Mouse (Mus musculus) lung, postnatal 14 days (tissue): ENCODE data around the gene Tspo2.
A peak's percentile ranks its signal among the peaks of the same experiment; 100 is the strongest.

Source experiments
- DNase-seq: peaks from one replicate; pipeline ENCODE4 v3.0.0; 2021

Tspo2 gene

GRCm38 (mm10) chr17:48450666-48451352 is 513 bp downstream of the Tspo2 start:
- no peak for DNase-seq

GRCm38 (mm10) chr17:48447675-48448074 is 3.6 kb downstream of the Tspo2 start:
- no peak for DNase-seq

DNA sequence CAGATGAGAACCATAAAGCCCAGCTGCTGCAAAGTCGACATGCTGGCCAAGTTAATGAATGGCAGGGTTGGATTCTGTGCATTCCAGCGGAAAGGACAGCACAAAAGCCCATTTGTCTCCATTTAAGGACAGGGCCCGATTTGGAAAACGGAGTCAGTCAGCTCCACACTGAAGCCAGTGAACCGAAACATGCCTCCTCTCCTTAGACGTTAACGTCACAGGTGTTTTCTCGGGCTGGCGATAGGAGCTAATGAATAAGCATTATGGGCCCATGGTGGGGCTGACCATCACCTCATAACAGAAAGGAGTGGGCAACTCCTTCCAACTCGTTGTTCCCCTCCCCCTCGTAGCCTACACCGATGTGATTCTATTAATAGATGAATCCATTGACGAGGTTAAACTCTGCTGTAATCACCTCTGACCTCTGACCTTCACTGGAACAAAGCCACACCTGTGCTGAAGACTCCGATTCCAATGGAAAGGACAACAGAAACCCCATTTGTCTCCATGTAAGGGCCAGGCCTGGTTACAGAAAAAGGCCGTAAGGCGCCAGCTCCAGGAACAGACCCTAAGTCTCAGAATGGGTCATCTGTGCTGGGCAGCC is 7.7 kb downstream of the Tspo2 start:
- DNase-seq: no peak

DNA sequence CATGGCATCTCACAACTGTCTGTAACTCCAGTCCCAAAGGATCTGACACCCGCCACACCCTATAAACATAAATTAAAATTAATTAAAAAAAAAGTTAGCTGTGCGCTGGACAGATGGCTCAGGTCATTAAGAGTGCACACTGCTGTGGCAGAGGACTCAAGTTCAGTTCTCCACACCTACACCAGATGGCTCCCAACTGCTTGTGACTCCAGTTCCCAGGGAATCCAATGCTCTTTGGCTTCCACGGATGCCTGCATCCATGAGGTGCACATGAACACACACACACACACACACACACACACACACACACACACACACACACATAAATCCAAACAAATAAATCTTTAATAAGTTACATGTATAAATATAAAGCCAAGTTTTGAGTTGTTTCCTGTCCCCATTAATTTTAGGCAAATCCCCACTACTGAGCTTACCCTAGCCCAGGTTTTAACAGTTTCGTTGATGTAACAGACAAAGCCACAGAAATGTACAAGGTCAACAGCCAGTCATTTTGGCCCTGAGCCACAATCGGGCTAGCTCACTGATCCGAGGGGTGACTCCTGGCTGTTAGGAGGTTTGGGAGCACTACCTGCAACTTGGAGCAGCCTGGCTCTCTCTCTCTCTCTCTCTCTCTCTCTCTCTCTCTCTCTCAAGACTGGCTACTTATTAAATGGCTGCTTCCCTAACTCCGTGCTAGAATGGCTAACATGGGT is 8.4 kb downstream of the Tspo2 start:
- no peak for DNase-seq

GRCm38 (mm10) chr17:48437421-48437911 is 13.9 kb downstream of the Tspo2 start:
- DNase-seq: peak; percentile 17

DNA sequence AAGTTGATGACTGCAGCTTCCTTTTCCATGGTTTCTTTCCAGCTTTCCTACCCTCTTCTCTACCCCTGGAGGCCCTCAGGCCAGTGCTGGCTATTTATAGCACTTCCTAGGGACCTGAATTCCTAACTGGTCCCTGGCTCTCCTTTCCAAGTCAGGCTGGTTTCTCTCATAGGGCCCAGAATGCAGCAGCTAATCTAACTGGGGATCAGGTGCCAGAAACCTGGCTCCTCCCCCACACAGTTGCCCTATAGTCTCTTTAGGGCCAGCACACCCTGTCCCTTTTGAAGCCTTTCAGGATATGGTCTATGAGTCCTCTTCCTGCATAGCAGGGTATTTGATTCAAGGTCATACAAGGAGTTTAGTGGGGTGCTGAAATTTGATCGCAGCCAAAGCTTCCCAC is 14.8 kb downstream of the Tspo2 start:
- DNase-seq: no peak

DNA sequence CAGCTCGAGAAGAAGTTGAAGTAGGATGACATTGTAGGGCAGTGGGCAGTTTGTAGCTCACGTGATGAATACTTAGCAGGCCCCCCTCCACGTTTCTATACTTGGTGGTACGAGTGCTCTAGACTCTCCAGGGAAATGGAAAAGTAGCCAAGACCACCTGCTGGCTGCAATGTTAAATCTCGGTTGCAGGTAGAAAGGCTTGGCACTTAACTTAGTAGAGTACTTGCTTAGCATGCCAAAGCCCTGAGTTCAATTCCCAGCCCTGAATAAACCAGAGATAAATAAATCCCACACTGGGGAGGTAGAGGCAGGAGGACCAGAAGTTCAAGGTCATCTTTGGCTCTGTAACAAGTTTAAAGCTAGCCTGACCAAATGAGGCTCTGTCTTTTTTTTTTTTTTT is 16.8 kb downstream of the Tspo2 start:
- DNase-seq: no peak

DNA sequence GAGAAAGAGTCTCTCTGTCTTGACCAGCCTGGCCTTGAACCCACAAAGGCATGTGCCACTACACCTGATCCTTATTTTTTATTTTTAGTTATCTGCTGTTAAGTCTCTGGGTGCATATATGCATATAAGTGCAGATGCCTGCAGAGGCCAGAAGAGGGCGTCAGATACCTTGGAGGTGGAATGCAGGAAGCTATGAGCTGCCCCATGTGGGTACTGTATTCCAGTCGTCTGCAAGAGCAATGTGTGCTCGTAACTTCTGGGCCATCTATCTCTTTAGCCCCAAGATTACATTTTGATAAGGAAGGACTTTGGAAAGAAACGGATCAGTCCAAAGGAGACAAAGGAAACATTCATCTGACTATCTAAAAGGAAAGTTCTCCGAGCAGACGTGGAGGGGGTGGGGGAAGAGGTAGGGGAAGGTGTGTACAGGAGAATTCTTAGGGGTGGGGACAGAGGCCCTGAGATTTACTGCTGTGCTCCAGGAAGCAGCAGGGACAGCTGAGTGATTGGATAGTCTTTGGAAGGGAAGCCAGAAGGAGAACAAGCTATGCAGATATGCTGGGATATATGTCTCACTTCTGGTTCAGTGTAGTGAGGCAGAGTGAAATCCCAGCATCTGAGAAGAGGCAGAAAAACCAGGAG is 17.5 kb downstream of the Tspo2 start:
- no peak for DNase-seq

- DNase-seq: no peak
Measured at GRCm38 (mm10) chr17:48433006-48433655, 18.2 kb downstream of the Tspo2 start.

DNA sequence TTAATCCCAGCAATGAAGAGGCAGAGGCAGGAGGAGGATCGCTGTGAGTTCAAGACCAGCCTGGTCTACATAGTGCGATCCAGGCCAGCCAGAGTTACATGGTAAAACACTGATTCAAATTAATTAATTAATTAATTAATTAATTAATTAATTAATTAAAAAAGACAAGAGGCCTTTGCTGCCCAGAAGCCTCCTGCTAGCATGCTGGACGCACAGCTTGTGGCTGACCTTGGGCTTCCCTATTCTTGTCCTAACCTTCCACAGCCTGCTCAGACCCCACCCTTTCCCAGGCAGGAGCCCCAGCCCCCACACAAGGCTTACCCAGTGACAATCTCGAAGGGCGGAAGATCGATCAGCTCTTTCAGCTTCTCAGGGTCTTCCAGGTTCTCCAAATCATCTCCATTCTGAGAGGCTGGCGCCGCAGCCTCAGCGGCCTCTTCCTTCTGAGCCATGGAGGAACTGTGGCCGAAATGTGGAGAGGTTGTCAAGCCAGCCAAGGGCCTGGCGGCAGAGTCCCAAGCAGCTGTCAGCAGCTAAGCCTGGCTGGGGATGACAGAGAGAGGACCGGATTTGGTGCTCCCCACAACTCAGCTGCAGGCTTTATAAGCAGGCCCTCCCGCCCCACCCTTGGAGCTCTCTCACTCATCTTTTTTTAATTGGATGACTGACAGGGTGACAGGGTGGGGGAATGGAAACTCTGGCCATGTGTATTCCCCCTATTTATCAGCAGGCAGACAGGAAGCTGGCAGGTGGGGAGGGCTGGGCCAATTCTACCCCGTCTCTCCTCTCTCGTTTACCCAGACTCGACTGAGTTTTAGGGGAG is 19.0 kb downstream of the Tspo2 start, which contains the start of gene Apobec2:
TSS of gene Apobec2 (minus strand) at position 773 of the 823 bp plus-strand sequence.
- peak; percentile 12 for DNase-seq

DNA sequence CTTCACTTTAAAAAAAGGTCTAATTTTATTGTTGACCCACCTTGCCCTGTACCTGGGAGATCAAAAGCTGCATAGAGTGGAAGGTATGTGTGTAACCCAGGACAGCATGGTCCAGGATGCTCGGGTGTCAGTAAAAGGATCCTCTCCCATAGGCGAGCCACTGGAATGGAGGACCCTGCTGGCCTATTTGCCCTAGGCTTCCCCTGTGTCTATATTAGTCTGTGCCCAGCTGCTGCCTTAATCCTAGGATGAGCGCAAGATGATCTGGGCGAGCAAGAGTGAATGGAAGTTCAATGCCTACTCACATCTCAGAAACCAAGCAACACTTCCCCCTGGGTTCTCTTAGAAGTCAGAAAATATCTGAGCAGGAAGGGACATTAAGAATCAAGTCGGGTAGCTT is 20.3 kb downstream of the Tspo2 start:
- DNase-seq: no peak

GRCm38 (mm10) chr17:48430394-48430793 is 20.9 kb downstream of the Tspo2 start:
- peak; percentile 28 for DNase-seq

DNA sequence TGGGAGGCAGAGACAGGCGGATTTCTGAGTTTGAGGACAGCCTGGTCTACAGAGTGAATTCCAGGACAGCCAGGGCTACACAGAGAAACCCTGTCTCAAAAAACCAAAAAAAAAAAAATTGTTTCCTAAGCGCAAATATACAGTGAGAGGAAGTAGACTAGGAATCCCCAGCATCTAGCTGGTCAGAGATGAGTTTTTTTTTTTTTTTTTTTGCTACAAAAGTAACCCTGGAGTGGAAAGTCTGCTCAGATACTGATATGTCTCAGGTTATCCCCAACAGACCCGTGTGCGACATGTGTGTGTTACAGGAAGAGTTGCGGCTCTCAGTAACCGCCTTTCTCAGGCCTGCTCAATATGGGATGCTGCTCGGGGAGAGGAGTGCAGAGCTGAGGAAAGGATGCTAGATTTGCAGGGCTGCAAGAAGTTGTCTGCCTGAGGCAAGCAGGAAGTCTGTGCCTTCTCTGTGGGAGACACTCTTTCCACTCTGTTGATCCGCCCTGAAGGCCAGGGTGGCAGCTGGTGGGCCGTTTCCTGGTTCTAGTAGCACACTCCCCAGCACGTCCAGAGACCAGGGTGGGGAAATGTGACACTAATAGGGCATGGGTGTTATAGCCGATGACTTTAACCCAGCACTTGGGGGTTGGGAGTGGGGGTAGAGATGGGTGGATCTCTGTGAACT is 23.3 kb downstream of the Tspo2 start:
- DNase-seq: peak; percentile 22

DNA sequence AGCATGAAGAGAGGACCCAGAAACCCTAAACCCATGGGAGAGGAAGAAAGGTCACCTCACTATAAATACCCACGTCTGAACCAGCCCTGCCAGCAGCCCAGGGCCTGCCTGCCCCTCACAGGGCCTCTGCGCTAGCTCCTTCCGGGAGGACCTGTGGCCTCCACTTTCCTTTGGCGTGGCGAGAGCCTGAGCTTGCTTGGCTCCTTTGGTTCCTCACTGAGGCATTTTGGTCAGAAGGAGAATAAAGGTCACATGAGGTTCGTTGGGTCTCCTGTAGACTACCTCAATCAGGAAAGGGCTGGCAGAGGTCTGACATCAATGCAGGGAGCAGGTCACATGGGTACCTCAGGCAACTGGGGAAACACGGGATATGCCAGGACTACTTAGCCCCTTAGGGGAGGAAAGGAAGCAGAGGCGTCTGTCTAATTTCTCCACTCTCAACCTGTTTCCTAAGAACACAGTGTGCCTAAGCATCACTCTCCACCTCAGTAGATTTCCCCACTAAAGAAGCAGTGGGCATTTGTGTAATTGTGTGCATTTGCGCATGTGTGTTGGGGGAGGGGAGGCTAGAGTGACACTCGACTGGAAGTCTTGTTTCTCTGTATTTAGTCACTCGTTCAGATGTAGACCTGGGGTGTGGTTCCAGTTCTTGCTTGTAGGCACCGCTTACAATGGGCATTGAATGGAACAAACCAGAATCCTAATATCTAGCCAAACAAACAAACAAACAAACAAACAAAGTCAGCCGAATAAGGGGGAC is 24.2 kb downstream of the Tspo2 start:
- DNase-seq: no peak

DNA sequence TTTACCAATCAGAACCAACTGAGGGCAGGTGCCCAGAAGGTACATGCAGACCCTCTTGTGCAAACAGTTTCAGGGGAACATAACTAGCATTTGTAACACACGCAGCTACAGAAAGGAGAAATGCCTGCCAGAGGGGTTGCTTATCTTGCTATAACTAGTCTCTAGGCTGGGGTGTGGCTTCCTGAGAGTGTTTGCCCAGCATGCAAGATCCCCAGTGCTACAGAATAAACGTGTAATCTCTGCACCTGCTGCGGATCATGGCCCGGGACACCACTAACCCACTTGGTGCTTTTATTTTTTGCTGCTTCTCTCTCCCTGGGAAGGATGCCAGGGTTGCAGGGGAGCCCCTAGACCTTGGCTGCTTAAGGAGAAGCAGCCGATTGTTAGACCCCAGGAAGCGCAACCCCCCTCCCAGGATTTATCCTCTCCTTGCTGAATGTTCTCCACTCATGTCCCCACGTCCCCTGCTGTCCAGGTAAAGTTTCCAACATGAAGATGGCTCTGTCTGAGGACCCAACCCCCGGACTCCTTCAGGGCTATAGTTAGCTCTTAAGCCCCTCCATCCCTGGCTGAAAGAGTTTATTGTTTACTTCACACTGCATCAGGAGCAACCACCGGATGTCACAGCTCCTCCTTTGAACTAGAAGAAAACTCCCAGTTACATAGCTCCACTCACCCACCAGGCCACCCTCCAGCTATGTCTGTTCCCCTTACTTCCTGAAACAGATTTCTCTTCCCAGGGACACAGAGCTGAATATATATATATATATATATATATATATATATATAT is 25.3 kb downstream of the Tspo2 start:
- peak; percentile 26 for DNase-seq

- DNase-seq: no peak
Measured at GRCm38 (mm10) chr17:48424237-48424636, 27.1 kb downstream of the Tspo2 start.

GRCm38 (mm10) chr17:48419571-48419970 is 31.8 kb downstream of the Tspo2 start:
- DNase-seq: no peak

DNA sequence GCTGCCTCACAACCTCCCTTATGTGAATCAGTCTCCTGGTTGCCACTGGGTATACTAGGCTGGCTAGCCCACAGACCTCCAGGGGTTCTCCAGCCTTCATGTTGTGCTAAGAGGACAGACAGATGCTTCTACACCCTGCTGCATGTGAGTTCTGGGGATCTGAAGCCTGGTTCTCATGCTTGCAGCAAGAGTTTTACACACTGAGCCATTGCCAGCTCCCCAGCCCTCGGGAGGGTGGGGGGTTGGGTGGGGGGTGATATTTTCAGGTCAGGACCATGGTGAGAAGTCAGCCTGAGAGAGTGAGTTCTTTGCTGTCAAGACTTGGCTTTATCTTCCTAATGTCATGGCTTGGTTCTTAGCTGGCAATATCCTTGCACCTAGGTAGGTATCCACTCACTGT is 32.5 kb downstream of the Tspo2 start:
- no peak for DNase-seq

GRCm38 (mm10) chr17:48418174-48418573 is 33.1 kb downstream of the Tspo2 start:
- DNase-seq: no peak

GRCm38 (mm10) chr17:48417521-48417920 is 33.8 kb downstream of the Tspo2 start:
- DNase-seq: no peak
